Comparison of ENCODE assay signal across 8 mouse cellular contexts in genomic region chr7:45061532-45062075, GRCm38 (mm10). TPM values are rescaled to one million over a fixed set of nuclear protein-coding genes. Genes with fewer than 3 reads are reported as not detected.
DNase-seq lines count a peak whose midpoint lies in the region; ATAC-seq and TF ChIP-seq lines count a peak whose summit lies in the region.

No protein-coding gene starts in this region.

- no peak overlapping the region for H3K27ac ChIP-seq in forebrain, embryonic 14.5 days (ENCODE audit: low read depth, low read length)
- H3K27ac ChIP-seq in kidney, postnatal 0 days, result peak overlapping the region; percentile 98

- no peak for ATAC-seq in CD4-positive, CD25-positive, alpha-beta regulatory T cell, adult 4 months
- no peak for ATAC-seq in forebrain, embryonic 14.5 days
- ATAC-seq in kidney, postnatal 0 days (replicated peaks; ENCODE audit: low FRiP score, low read depth), result peak; percentile 63

- H3K27me3 ChIP-seq in E14TG2a.4 (ENCODE audit: insufficient read depth, low read length), result no peaks in the 10 kb centered on the region
- H3K27me3 ChIP-seq in forebrain, embryonic 14.5 days (replicated peaks; ENCODE audit: control insufficient read depth, insufficient read depth, low read length), result no peaks in the 10 kb centered on the region
- H3K27me3 ChIP-seq in kidney, postnatal 0 days (ENCODE audit: insufficient read depth, low read length), result no peaks in the 10 kb centered on the region

- peaks cover 73% of the 10 kb centered on the region for H3K4me1 ChIP-seq in E14TG2a.4 (replicated peaks; ENCODE audit: low read depth, low read length)
- peaks cover 11% of the 10 kb centered on the region for H3K4me1 ChIP-seq in forebrain, embryonic 14.5 days (ENCODE audit: control insufficient read depth, insufficient read depth, low read length)
- H3K4me1 ChIP-seq in kidney, postnatal 0 days (replicated peaks; ENCODE audit: insufficient read depth, low read length), result peaks cover 4% of the 10 kb centered on the region; the same call in 1 of the 2 replicates

- H3K4me3 ChIP-seq in E14TG2a.4 (replicated peaks; ENCODE audit: low read length), result peak overlapping the region; percentile 95
- peak overlapping the region; percentile 49 for H3K4me3 ChIP-seq in forebrain, embryonic 14.5 days (ENCODE audit: low read depth, low read length)
- peak overlapping the region; percentile 77 for H3K4me3 ChIP-seq in kidney, postnatal 0 days (replicated peaks; ENCODE audit: low read depth, low read length)

- peak overlapping the region; percentile 61 for H3K4me2 ChIP-seq in forebrain, embryonic 14.5 days (ENCODE audit: low read length)
- peak overlapping the region; percentile 68 for H3K4me2 ChIP-seq in kidney, postnatal 0 days (ENCODE audit: low read length)

- DNase-seq in CD4-positive, CD25-positive, alpha-beta regulatory T cell, adult 2 months (ENCODE audit: low read depth, low spot score), result peak; percentile 22
- no peak for DNase-seq in forebrain, embryonic 14.5 days (ENCODE audit: low spot score)
- peak; percentile 73 for DNase-seq in kidney, postnatal 0 days (ENCODE audit: low spot score)
- peak; percentile 69 for DNase-seq in lung, postnatal 25 days (ENCODE audit: low spot score)
- DNase-seq in Muller cell, postnatal 12 days (ENCODE audit: inconsistent ontology term), result no peak
- no peak for DNase-seq in spleen, adult 12 weeks (ENCODE audit: low spot score)

- H3K9ac ChIP-seq in forebrain, embryonic 14.5 days (ENCODE audit: low read length), result peak overlapping the region; percentile 6; the same call in 1 of the 2 replicates
- peak overlapping the region; percentile 76 for H3K9ac ChIP-seq in kidney, postnatal 0 days (ENCODE audit: low read depth, low read length)

- 17% methylated on average over 11 of the region's 11 CpGs for WGBS in forebrain, embryonic 14.5 days
- WGBS in kidney, postnatal 0 days, result 9% methylated on average over 11 of the region's 11 CpGs

- peaks cover 12% of the 10 kb centered on the region for H3K36me3 ChIP-seq in E14TG2a.4 (ENCODE audit: insufficient read depth, low read length)
- H3K36me3 ChIP-seq in forebrain, embryonic 14.5 days (ENCODE audit: control insufficient read depth, insufficient read depth, low read length), result no peaks in the 10 kb centered on the region
- no peaks in the 10 kb centered on the region for H3K36me3 ChIP-seq in kidney, postnatal 0 days (ENCODE audit: insufficient read depth, low read length)

- H3K9me3 ChIP-seq in E14TG2a.4 (ENCODE audit: low read length), result no peaks in the 10 kb centered on the region
- no peaks in the 10 kb centered on the region for H3K9me3 ChIP-seq in forebrain, embryonic 14.5 days (replicated peaks; ENCODE audit: control insufficient read depth, low read length)
- no peaks in the 10 kb centered on the region for H3K9me3 ChIP-seq in kidney, postnatal 0 days (replicated peaks; ENCODE audit: low read length)

- no peak for TF ChIP-seq CTCF in E14TG2a.4 (conservative IDR thresholded peaks at IDR 0.05; ENCODE audit: low read length)
- TF ChIP-seq CTCF in kidney, postnatal 0 days (IDR thresholded peaks at IDR 0.05; ENCODE audit: low read depth), result no peak

RNA-seq across cellular contexts. Expression of gene Nosip, which starts 0.6 kb away (rescaled TPM):
- 100 to 1,000 TPM; 158 to 199 TPM for polyA plus RNA-seq in CD4-positive, CD25-positive, alpha-beta regulatory T cell, adult 4 months (2017; shearing (Covaris generic))
- 70.4 and 71.8 TPM in 2 replicates for polyA plus RNA-seq in forebrain, embryonic 14.5 days (2014; fragmentation: Nextera tagmentation; extraction: Ambion mirVana)
- polyA plus RNA-seq in kidney, postnatal 0 days (2015; fragmentation: Nextera tagmentation; extraction: Ambion mirVana), result 65.0 and 65.3 TPM in 2 replicates

RNA-seq across cellular contexts. Expression of gene Prrg2, which starts 0.9 kb away (rescaled TPM):
- 1 to 10 TPM; 1.7 to 2.8 TPM for polyA plus RNA-seq in CD4-positive, CD25-positive, alpha-beta regulatory T cell, adult 4 months (2017; shearing (Covaris generic))
- 12.0 and 13.4 TPM in 2 replicates for polyA plus RNA-seq in forebrain, embryonic 14.5 days (2014; fragmentation: Nextera tagmentation; extraction: Ambion mirVana)
- polyA plus RNA-seq in kidney, postnatal 0 days (2015; fragmentation: Nextera tagmentation; extraction: Ambion mirVana), result 44.3 and 45.1 TPM in 2 replicates

RNA-seq across cellular contexts. Expression of gene Prr12, which starts 8.9 kb away (rescaled TPM):
- 10 to 100 TPM; 10.8 to 10.9 TPM for polyA plus RNA-seq in CD4-positive, CD25-positive, alpha-beta regulatory T cell, adult 4 months (2017; shearing (Covaris generic))
- polyA plus RNA-seq in forebrain, embryonic 14.5 days (2014; fragmentation: Nextera tagmentation; extraction: Ambion mirVana), result 13.6 and 16.0 TPM in 2 replicates
- polyA plus RNA-seq in kidney, postnatal 0 days (2015; fragmentation: Nextera tagmentation; extraction: Ambion mirVana), result 5.8 and 6.1 TPM in 2 replicates

RNA-seq across cellular contexts. Expression of gene Rcn3, which starts 30.4 kb away (rescaled TPM):
- 10 to 100 TPM in 1 of 2 experiments, 1 to 10 TPM in 1; 7.6 to 66.3 TPM for polyA plus RNA-seq in CD4-positive, CD25-positive, alpha-beta regulatory T cell, adult 4 months (2017; shearing (Covaris generic))
- polyA plus RNA-seq in forebrain, embryonic 14.5 days (2014; fragmentation: Nextera tagmentation; extraction: Ambion mirVana), result 67.4 and 73.9 TPM in 2 replicates
- polyA plus RNA-seq in kidney, postnatal 0 days (2015; fragmentation: Nextera tagmentation; extraction: Ambion mirVana), result 215 and 228 TPM in 2 replicates

RNA-seq across cellular contexts. Expression of gene Fcgrt, which starts 42.0 kb away (rescaled TPM):
- 1 to 10 TPM; 2.3 to 3.8 TPM for polyA plus RNA-seq in CD4-positive, CD25-positive, alpha-beta regulatory T cell, adult 4 months (2017; shearing (Covaris generic))
- 20.3 and 26.9 TPM in 2 replicates for polyA plus RNA-seq in forebrain, embryonic 14.5 days (2014; fragmentation: Nextera tagmentation; extraction: Ambion mirVana)
- polyA plus RNA-seq in kidney, postnatal 0 days (2015; fragmentation: Nextera tagmentation; extraction: Ambion mirVana), result 134 and 145 TPM in 2 replicates

Comparison
In these comparisons a context has a peak if more than half of its experiments do, and no peak if none do; other contexts are left out.
1. DNase-seq: peak in CD4-positive, CD25-positive, alpha-beta regulatory T cell, adult 2 months (single experiment), kidney, postnatal 0 days (single experiment) and lung, postnatal 25 days (single experiment); none in forebrain, embryonic 14.5 days (single experiment), Muller cell, postnatal 12 days (single experiment) and spleen, adult 12 weeks (single experiment).
2. Peak in every context shown above with its lines, with median percentiles within 50 percentile points of each other: H3K4me3 ChIP-seq.